Mouse (Mus musculus) lung, adult 2 months (tissue): ENCODE results near the gene Atg5.

Source experiments
- CTCF ChIP-seq: fragments of 200-500 bp; IDR thresholded peaks from 2 replicates; pipeline ENCODE4 v1.5.1; 2011; ENCODE audit warnings: mild to moderate bottlenecking, low read length, control low read depth; ENCODE audit not compliant: insufficient read depth
- POLR2A ChIP-seq: fragments of 200-500 bp; IDR thresholded peaks from 2 replicates; pipeline ENCODE4 v1.6.1; 2011; ENCODE audit warnings: low read depth, mild to moderate bottlenecking, control low read depth, low read length, borderline replicate concordance; ENCODE audit errors: extremely low read depth

GRCm38 (mm10) chr10:44331469-44331868 lies 63.3 kb downstream of the Atg5 start:
- TF ChIP-seq CTCF (no peak), POLR2A (no peak)
